Mouse (Mus musculus) thymus, postnatal 10 days (tissue): ENCODE measurements around the gene Plcd4.
A peak's percentile ranks its signal among the peaks of the same experiment; 100 is the strongest.

Experiments used
- DNase-seq, 2 experiments: peaks; one replicate each; pipeline ENCODE4 v3.0.0; 2021; ENCODE audit warnings: low spot score in 2 of 2

Plcd4 gene

DNA sequence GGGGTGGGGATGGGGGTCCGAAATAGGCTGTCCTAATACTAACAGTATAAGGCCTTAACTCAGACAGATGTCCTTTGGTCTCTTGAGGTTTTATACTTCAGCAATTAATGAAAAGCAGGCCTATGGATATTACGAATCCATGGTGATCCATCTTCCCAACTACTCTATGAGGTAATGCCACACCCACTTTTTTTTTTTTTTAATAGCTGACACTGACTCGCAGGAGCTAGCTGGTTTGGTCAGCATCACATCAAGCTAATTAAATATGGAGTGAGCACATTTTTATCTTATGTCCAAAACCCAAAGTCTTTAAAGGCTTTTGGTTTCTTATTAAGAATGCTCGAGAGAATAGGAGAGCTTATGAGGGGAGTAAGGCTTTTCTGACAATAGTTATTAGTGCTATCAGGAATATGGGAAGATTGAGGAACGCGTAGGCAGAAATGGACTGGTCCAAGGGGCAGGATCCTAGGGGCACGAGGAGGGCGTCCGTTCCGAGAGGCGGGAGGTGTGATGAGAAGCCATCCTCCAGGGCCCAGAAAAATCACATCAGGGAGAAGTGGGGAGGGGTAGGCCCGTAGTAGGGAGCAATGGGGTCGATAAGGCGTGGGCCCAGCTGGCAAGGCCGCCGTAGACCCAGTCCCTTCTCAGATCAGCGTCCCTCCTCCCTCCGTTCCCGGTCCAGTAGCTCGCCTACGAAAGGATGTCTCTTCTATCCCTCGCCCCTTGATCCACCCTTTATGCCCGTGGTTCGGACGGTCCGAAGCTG, 58.0 kb downstream of the Plcd4 start:
- DNase-seq: no peak

DNA sequence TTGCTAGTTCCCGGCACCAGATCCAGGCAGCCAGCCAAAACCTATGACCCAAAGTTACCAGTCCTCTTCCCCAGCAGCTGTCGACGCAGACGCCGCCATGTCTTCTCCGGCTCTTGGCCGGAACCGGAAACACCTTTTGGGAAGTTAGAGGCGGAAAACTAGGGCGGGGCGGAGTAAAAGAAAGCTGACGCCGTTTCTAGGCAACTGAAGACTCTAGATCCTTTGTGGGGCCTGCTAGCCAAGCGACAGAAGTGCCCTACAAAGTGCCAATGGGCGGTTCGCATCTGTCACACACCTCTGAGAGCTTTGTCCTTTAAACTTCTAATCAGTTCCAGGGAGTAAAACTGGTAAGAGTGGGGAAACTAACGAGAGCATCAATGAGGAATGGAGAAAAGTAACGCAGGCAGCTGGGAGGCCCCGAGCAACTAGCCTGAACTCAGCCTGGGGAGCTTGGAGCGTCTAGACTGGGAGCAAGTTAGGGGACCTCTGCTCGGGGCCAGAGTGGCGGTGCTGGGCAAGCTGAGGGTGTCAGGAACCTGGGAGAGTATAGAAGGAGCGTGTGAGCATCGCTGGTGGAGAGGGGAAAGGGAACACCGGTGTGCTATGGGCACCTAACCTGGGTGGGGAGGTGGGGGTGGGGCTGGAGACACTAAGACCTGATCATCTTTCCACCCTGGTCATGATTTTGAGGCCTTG, 58.7 kb downstream of the Plcd4 start, which contains the start of the genes Rnf25 and Stk36:
Gene Rnf25, minus strand, starts transcription at position 131 of the 696 bp plus-strand sequence.
Gene Stk36, plus strand, starts transcription at position 179 of the 696 bp plus-strand sequence.
- peak; percentile 69 to 76 for DNase-seq
